Mouse (Mus musculus) thymus, adult 2 months (tissue): ENCODE results near the gene Rab22a. TPM values are rescaled to one million over a fixed set of nuclear protein-coding genes. Genes with fewer than 3 reads are reported as not detected.
"Not testable (repeated sequence)": the region's sequence is repeated elsewhere in the genome, so short reads cannot be mapped to it uniquely, and the experiment has no call there.

ENCODE experiments used
- DNase-seq: peaks from one replicate; pipeline ENCODE4 v3.0.0; 2021
- H3K27ac ChIP-seq: fragments of 200-500 bp; 2 replicates; pipeline ENCODE4 v1.5.1; 2012; ENCODE audit warnings: low read length, control low read depth; ENCODE audit not compliant: control insufficient read depth, insufficient read depth
- H3K27me3 ChIP-seq: fragments of 200-500 bp; 2 replicates; pipeline ENCODE4 v1.6.1; 2012; ENCODE audit warnings: mild to moderate bottlenecking, low read length, moderate library complexity, mixed read lengths; ENCODE audit not compliant: control insufficient read depth, insufficient read depth
- H3K36me3 ChIP-seq: fragments of 200-500 bp; 2 replicates; pipeline ENCODE4 v1.6.1; 2012; ENCODE audit warnings: mild to moderate bottlenecking, low read length, moderate library complexity; ENCODE audit not compliant: control insufficient read depth, insufficient read depth
- H3K4me1 ChIP-seq: fragments of 200-500 bp; replicated peaks from 2 replicates; pipeline ENCODE4 v1.6.1; 2012; ENCODE audit warnings: low read length; ENCODE audit not compliant: control insufficient read depth, insufficient read depth
- H3K4me3 ChIP-seq: fragments of 200-500 bp; 2 replicates; pipeline ENCODE4 v1.5.1; 2012; ENCODE audit warnings: mild to moderate bottlenecking, low read length, control low read depth, moderate library complexity; ENCODE audit not compliant: control insufficient read depth, insufficient read depth
- CTCF ChIP-seq: fragments of 200-500 bp; IDR thresholded peaks from 2 replicates; pipeline ENCODE4 v1.5.1; 2012; ENCODE audit warnings: mild to moderate bottlenecking, control low read depth, low read length, moderate library complexity, borderline replicate concordance; ENCODE audit not compliant: control insufficient read depth, poor library complexity, insufficient read depth; ENCODE audit errors: extremely low read depth
- POLR2A ChIP-seq: fragments of 200-500 bp; IDR thresholded peaks from 2 replicates; pipeline ENCODE4 v1.6.1; 2012; ENCODE audit warnings: mild to moderate bottlenecking, low read length, control low read depth, moderate library complexity; ENCODE audit not compliant: control insufficient read depth, poor library complexity, insufficient read depth; ENCODE audit errors: extremely low read depth
- WGBS: fragments of 180-500 bp; shearing (Covaris S2); methylation state at CpG from one replicate; pipeline ENCODE4 v1.1.7; 2018; 5-methylcytosine and 5-hydroxymethylcytosine counted together
- polyA plus RNA-seq: library from polyadenylated mRNA; depleted of rRNA; stranded (reverse); fragments of >200 nt; gene quantifications from 2 replicates; pipeline ENCODE4 v1.2.3, GENCODE M21; 2012

The Rab22a gene
- polyA plus RNA-seq, 1 experiment = 33.8 TPM

GRCm38 (mm10) chr2:173713241-173713640, 53.7 kb downstream of the Rab22a start:
- no peak for DNase-seq
- TF ChIP-seq POLR2A = no peak
- TF ChIP-seq CTCF = no peak
- Histone ChIP-seq H3K36me3 (no peaks in the 10 kb centered on the region), H3K27ac (no peak overlapping the region), H3K4me3 (no peak overlapping the region), H3K4me1 (no peaks in the 10 kb centered on the region), H3K27me3 (no peaks in the 10 kb centered on the region)
- WGBS = 81% methylated on average over 4 of the region's 4 CpGs

- Histone ChIP-seq H3K4me1 (no peaks in the 10 kb centered on the region), H3K27me3 (no peaks in the 10 kb centered on the region), H3K4me3 (no peak overlapping the region), H3K27ac (no peak overlapping the region), H3K36me3 (no peaks in the 10 kb centered on the region)
- 89% methylated on average over 8 of the region's 8 CpGs for WGBS
- TF ChIP-seq CTCF = no peak
- no peak for TF ChIP-seq POLR2A
- DNase-seq = no peak
These were observed 55.2 kb downstream of the Rab22a start for GRCm38 (mm10) chr2:173714620-173715218.

GRCm38 (mm10) chr2:173716966-173717365, 57.4 kb downstream of the Rab22a start:
- no peak for TF ChIP-seq POLR2A
- no peak for TF ChIP-seq CTCF
- Histone ChIP-seq H3K4me1 (no peaks in the 10 kb centered on the region), H3K36me3 (no peaks in the 10 kb centered on the region), H3K4me3 (no peak overlapping the region), H3K27ac (no peak overlapping the region), H3K27me3 (no peaks in the 10 kb centered on the region)
- whole genome bisulfite sequencing = 94% methylated on average over 5 of the region's 5 CpGs
- no peak for DNase-seq

GRCm38 (mm10) chr2:173719115-173719514, 59.6 kb downstream of the Rab22a start, which contains the start of gene 1700010B08Rik:
1700010B08Rik (plus strand) TSS chr2:173719415.
- H3K36me3 ChIP-seq, H3K27me3 ChIP-seq, DNase-seq, H3K4me3 ChIP-seq, H3K4me1 ChIP-seq, H3K27ac ChIP-seq: not testable (repeated sequence)
- 96% methylated on average over 6 of the region's 7 CpGs for WGBS

DNA sequence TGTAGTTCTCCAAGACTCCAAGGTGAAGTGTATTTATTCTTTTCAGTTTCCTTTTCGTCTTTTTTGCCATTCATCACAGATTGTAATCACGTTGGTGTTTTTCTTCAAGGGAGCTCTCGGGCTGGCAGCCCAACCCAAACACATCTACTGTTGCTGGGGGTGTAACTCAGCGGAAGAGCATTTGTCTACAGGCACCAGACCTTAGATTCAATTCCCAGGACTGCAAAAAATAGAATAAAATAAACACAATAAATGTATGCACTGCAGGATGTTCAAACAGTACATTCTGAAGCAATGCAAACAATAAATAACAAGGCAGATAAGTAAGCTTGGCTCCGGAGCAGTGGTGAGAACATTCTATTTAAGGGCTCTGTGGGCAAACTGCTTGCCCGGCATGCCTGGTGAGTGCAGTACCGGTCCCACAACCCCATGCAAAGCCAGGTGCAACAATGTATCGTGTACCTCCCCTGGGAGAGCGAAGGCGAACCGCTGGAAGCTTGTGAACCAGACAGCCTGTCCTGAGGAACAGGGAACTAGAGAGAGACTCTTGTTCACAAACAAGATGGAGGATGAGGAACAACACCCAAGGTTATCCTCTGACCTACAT, 62.8 kb downstream of the Rab22a start:
- H3K36me3 ChIP-seq = no peaks in the 10 kb centered on the region
- DNase-seq = no peak
- TF ChIP-seq CTCF = no peak
- no peak for TF ChIP-seq POLR2A
- no peaks in the 10 kb centered on the region for H3K4me1 ChIP-seq
- H3K4me3 ChIP-seq = no peak overlapping the region
- no peaks in the 10 kb centered on the region for H3K27me3 ChIP-seq
- WGBS = 87% methylated on average over 11 of the region's 11 CpGs
- no peak overlapping the region for H3K27ac ChIP-seq

- Histone ChIP-seq H3K4me1 (no peaks in the 10 kb centered on the region), H3K36me3 (no peaks in the 10 kb centered on the region), H3K27ac (no peak overlapping the region), H3K27me3 (no peaks in the 10 kb centered on the region), H3K4me3 (no peak overlapping the region)
- 87% methylated on average over 14 of the region's 14 CpGs for WGBS
- TF ChIP-seq CTCF (no peak), POLR2A (no peak)
- DNase-seq = no peak
These were observed 64.8 kb downstream of the Rab22a start for GRCm38 (mm10) chr2:173724382-173724781.
